Mouse (Mus musculus) adrenal gland, postnatal 14 days (tissue): ENCODE measurements around the gene Pck2. TPM values are rescaled to one million over a fixed set of nuclear protein-coding genes. Genes with fewer than 3 reads are reported as not detected.

Experiments
- total RNA-seq: library from RNA; stranded (reverse); gene quantifications from 2 replicates; pipeline ENCODE4 v1.2.3, GENCODE M21; 2021

The Pck2 gene
- total RNA-seq, 1 experiment from 2014 or later: 35.1 TPM

Other genes starting within 250 kb of the Pck2 start
- gene Dhrs4, start 61.5 kb upstream of the Pck2 start, total RNA-seq: 130 and 149 TPM in 2 replicates
- gene Carmil3, start 49.6 kb upstream of the Pck2 start, total RNA-seq: 6.9 TPM in 2 replicates
- gene Cpne6, start 29.8 kb upstream of the Pck2 start, total RNA-seq: 0.45 TPM in 1 of 2 replicates, not detected in the other
- gene Nrl, start 15.3 kb upstream of the Pck2 start, total RNA-seq: not detected in 2 replicates
- 99.9 and 118 TPM in 2 replicates for gene Dcaf11, start 19.7 kb downstream of the Pck2 start, total RNA-seq
- gene A730061H03Rik, start 20.1 kb downstream of the Pck2 start, total RNA-seq: 1.2 TPM in 1 of 2 replicates, not detected in the other
- gene Fitm1, start 35.4 kb downstream of the Pck2 start, total RNA-seq: 0.79 and 2.1 TPM in 2 replicates
- gene Psme1, start 37.9 kb downstream of the Pck2 start, total RNA-seq: 316 and 330 TPM in 2 replicates
- 37.5 and 45.2 TPM in 2 replicates for gene Emc9, start 45.0 kb downstream of the Pck2 start, total RNA-seq
- 349 and 376 TPM in 2 replicates for gene Psme2, start 50.8 kb downstream of the Pck2 start, total RNA-seq
- 24.8 and 37.7 TPM in 2 replicates for gene Rnf31, start 51.4 kb downstream of the Pck2 start, total RNA-seq
- 12.9 and 16.7 TPM in 2 replicates for gene Irf9, start 63.3 kb downstream of the Pck2 start, total RNA-seq
- 4.4 and 6.9 TPM in 2 replicates for gene Rec8, start 77.8 kb downstream of the Pck2 start, total RNA-seq
- 78.2 and 105 TPM in 2 replicates for gene Ipo4, start 95.7 kb downstream of the Pck2 start, total RNA-seq
- gene Gm49378, start 97.6 kb downstream of the Pck2 start, total RNA-seq: 2.4 and 3.9 TPM in 2 replicates
- gene Tm9sf1, start 103.5 kb downstream of the Pck2 start, total RNA-seq: 68.4 and 78.5 TPM in 2 replicates
- gene Tssk4, start 109.9 kb downstream of the Pck2 start, total RNA-seq: 1.9 and 3.1 TPM in 2 replicates
- 50.4 and 60.3 TPM in 2 replicates for gene Mdp1, start 120.2 kb downstream of the Pck2 start, total RNA-seq
- gene Gmpr2, start 131.7 kb downstream of the Pck2 start, total RNA-seq: 24.0 and 25.8 TPM in 2 replicates
- 297 and 307 TPM in 2 replicates for gene Nedd8, start 131.9 kb downstream of the Pck2 start, total RNA-seq
- 26.1 and 27.4 TPM in 2 replicates for gene Tinf2, start 141.6 kb downstream of the Pck2 start, total RNA-seq
- gene Tgm1, start 173.7 kb downstream of the Pck2 start, total RNA-seq: 0.74 and 2.3 TPM in 2 replicates
- 19.5 and 21.1 TPM in 2 replicates for gene Rabggta, start 182.0 kb downstream of the Pck2 start, total RNA-seq
- gene Dhrs1, start 205.4 kb downstream of the Pck2 start, total RNA-seq: 81.5 and 93.6 TPM in 2 replicates
- gene Nop9, start 205.4 kb downstream of the Pck2 start, total RNA-seq: 15.9 and 16.2 TPM in 2 replicates
- 1.7 and 22.1 TPM in 2 replicates for gene Cideb, start 218.2 kb downstream of the Pck2 start, total RNA-seq
- 0.11 and 0.37 TPM in 2 replicates for gene Ltb4r2, start 221.2 kb downstream of the Pck2 start, total RNA-seq
- gene Ltb4r1, start 225.7 kb downstream of the Pck2 start, total RNA-seq: 0.48 and 0.71 TPM in 2 replicates
- 14.3 and 17.3 TPM in 2 replicates for gene Adcy4, start 243.8 kb downstream of the Pck2 start, total RNA-seq
- gene Ripk3, start 248.6 kb downstream of the Pck2 start, total RNA-seq: 5.2 and 7.8 TPM in 2 replicates